Mouse (Mus musculus): ENCODE results near the gene Sptbn4.

Sptbn4 gene

GRCm38 (mm10) chr7:27428002-27428401 is 19.5 kb downstream of the Sptbn4 start:
- no peak for DNase-seq

DNA sequence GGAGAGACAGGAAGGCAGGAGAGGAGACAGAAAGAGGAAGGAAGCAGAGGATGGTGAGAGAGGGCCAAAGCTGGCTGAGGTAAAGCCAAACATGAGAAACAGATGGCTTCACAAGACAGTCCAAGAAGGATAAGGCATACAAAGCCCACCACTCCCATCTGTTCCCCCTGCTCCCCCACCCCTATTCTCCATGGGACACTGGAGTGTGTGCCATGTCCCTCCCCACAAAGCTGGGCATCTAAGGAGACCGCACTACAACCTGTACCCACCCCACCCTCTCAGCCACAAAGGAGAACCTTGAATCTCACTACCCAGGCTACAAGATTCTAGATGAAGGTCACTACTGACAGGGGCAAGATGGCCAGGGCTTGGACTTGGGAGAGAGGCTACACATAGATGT is 20.1 kb downstream of the Sptbn4 start:
- DNase-seq, result no peak

DNA sequence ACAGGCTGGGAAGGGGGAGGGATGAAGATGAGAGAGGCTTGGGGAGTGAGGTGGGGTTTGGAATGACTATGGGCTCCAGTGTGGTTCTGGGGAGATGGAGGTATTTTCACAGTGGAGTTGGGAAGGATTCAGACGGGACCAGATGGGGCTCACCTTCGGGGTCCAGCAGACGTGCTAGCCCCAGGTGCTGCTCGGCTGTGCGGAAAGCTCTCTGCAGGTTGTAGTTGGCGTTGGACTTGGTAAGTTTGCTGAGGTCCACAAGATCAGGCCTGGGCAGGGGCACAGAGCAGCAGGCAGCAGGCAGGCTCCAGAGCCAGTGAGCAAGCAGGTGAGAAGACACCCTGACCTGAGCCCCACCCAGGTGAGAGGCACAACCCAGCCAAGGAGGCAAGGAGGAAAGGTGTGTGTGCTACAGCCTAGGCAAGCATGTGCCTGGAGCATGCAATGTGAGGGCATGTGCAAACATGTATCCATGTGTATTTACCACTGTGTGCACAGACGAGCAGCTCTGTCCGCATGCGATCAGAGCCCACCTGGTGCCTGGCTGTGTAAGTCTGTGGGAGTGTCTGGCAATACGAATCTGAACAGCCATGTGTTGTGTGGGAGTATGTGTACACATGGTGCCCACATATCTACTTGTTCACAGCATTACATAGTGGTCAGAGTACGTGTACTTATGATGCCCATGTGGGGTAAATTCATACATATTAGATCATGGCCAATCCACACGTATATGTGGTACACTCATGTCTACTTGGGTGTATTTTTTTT is 23.7 kb downstream of the Sptbn4 start:
- no peak for DNase-seq

- no peak for DNase-seq
Observed at GRCm38 (mm10) chr7:27419101-27419500, 28.4 kb downstream of the Sptbn4 start.

DNA sequence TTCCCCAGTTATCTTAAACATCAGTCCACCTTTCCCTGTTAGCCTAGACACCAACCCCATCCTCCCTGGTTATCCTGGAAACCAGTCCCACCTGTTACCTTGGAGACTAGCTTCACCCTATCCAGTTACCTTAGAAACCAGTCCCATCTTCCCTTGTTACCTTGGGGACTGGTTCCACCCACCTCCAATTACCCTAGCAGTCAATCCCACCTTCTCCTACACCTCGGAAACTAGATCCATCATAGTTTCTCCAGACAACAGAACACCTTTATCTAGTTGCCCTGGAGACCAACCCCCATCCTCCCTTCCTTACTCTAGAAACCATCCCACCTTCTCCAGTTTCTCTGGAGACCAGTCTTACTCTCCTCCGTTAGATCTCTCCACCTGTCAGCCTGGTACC is 30.3 kb downstream of the Sptbn4 start:
- no peak for DNase-seq

DNA sequence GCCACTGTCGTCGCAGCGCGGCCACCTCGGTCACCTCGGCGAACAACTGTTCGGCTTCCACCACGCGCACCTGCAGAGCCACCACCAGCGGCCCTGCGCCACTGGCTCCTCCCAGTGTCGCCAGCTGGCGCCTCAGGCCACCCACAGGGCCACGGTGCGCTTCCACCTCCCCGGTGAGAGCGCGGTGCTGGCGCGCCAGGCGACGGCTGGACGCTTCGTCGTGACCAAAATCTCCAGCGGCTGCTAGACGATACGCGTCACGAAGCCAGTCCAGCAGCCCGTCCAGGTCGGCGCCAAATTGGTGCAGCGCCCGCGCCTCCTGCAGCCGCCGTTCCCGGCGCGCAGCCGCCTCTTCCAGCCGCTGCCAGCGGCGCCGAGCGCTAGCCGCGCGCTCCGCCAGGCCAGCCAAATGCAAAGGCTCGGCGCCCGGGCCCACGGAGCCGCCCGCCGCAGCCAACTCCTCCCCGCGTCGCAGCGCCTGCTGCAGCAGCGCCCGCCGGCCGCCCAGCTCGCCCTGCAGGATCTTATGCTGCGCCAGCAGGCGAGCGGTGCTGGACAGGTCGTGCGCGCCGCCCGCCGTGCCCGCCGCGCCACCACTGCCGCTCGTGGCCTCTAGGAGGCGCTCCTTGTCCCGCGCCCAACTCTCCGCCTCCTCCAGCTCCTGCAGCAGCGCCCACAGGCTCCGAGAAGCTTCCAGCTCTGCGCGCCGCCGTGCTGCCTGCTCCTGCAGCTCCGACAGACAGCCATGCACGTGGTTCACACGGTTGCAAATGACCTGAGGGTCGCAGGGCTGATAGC is 38.9 kb downstream of the Sptbn4 start:
- peak; percentile 85 for DNase-seq

DNA sequence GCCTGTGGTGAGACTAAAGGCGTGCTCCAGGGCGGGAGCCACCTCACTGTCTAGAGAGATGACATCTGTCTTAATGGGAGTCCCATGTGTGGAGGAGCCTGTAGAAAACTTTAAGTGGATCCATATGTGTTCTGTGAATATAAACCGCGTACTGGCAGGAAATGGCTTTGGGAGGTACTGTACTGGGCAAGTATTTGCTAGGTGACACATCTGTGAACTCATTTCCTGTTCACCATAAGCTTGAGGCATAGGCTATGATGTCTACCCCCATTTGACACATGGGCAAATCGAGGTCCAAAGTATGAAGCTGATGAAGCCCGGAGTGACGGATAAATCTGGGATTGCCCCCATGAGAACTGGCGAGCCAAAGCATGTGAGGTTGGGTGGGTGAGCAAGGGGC is 39.7 kb downstream of the Sptbn4 start:
- no peak for DNase-seq

DNA sequence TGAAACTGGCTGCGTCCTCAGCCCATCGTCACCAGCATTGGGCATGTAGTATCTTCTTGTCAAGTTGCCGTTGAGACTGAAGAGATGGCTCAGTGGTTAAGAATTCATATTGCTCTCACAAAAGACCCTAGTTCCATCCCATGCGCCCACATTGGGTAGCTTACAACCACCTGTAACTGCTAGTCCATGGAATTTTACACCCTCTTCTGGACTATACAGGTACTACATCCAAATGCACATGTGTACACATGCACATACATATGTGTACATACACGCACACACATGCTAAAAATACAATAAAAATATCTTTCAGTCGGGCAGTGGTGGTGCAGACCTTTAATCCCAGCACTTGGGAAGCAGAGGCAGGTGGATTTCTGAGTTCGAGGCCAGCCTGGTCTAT is 41.0 kb downstream of the Sptbn4 start:
- DNase-seq, result no peak

DNA sequence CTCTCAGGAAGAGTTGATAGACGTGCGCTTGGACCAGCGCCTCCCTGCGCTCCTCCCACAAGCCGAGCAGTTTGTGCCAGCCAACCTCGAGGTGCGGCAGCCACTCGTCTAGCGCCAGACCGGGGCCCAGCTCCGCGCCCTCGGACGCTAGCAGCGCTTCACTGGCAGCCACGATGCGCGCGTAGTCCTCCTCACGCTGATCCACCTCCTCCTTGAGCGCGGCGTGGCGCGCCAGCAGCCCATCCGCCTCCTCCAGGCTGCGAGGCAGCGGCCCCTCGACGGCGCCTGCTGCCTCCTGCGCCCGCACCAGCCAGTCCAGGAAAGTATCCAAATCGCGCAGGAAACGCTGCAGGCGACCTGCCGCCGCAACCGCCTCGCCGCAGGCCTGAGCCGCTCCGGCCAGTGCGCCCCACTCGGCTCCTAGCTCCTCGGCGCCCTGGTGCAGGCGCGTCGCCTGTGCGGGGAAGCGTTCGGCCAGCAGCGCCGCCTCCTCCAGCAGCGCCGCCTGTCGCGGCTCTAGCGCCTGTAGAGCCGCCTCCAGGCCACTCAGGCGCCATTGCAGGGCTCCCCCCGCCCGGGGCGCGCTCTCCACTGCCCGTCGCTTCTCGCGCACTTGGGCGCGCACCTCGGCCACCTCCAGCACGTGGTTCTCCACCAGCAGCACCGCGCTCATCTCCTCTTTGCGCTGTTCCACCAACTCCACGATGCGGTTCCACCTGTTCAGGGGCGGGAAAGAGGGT is 43.1 kb downstream of the Sptbn4 start:
- DNase-seq, result peak; percentile 42

GRCm38 (mm10) chr7:27402675-27403074 is 44.8 kb downstream of the Sptbn4 start:
- peak; percentile 73 for DNase-seq

DNA sequence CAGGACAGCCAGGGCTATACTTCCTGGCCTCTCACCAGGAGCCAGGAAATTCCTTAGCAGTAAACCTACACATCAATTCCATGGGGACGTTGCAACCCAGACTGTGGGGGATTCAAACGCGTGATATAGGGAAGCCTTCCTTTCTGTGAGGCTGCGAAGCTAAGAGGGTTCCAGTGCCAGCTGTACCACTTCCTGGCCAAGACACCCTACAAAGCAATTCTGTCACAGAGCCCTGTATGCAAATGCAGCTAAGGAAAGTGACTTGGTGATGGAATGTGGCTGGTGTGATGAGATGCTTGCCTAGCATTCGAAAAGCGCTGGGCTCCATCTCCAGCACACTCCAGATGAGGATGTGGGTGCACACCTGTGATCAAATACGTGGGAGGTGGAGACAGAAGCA is 46.9 kb downstream of the Sptbn4 start:
- no peak for DNase-seq

GRCm38 (mm10) chr7:27397048-27397949 is 50.2 kb downstream of the Sptbn4 start:
- DNase-seq, result peak; percentile 78

DNA sequence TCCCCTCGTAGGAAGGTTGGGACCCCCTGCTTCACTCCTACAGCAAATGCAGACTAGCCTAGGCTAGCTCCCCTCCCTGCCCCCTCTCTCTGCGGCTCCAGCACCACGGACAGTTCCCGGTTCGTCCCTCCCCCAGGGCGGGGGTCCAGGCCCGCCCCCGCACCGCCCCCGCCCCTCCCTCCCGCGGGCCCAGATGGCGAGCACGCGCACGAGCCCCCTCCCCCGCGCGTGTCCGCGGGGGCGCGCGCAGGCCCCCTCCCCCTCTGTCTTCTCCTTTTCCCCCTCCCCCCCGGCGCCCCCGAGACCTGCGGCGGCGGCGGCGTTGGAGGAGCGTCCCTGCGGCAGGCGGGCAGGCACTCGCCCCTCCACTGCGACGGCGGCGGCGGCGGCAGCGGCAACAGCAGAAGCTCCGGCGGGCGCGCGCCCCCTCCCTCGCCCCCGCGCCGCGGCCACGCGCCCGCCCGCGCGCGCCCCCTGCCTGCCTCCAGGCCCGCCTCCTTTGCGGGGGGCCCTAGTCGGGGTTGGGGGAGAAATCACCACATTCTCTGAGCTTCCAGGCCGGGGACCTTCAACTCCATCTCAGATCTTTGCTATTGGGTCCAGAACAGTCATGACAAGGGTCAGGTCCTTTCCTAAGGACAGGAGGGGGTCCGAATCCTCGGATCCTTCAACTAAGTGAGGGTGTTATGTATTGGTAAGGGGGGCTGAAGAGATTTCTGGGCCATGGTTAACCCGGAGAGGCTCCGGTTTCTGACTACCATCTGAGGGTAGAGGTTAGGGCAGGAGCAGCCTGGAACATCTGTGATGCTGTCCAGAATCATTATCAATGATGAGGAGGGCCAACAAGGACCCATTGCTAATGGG is 51.1 kb downstream of the Sptbn4 start:
- DNase-seq, result peak; percentile 73

DNA sequence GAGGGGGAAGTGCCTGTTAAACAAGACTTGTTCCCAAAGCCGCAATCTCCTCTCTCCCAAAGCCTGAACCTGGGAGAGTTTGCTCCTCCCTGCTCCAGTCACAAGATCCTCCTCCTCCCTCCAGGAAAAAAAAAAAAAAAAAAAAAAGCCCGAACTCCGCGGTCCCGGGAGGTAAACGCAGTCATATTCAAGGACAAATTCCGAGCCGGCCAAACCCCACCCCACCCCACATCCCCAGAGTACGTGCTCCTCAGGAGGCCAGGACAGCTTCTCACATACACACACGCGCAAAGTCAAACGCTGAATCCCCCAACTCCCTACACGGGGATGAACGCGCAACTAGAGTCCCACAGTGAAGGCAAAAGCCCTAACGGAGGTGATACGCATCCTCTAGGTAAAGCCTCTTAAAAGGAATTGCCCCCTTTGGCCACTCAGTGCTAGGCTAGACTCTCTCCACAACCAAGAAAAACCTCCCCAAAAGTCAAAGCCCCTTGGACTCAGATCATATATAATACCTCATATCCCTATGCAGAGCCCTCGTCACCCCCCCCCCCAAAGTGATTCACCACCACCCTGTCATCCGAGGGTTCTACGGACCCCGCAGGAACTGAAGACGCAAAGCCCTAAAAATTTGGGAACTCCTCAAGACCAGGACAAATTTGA is 51.8 kb downstream of the Sptbn4 start:
- DNase-seq, result no peak

GRCm38 (mm10) chr7:27391416-27391815 is 56.1 kb downstream of the Sptbn4 start:
- DNase-seq, result no peak

DNA sequence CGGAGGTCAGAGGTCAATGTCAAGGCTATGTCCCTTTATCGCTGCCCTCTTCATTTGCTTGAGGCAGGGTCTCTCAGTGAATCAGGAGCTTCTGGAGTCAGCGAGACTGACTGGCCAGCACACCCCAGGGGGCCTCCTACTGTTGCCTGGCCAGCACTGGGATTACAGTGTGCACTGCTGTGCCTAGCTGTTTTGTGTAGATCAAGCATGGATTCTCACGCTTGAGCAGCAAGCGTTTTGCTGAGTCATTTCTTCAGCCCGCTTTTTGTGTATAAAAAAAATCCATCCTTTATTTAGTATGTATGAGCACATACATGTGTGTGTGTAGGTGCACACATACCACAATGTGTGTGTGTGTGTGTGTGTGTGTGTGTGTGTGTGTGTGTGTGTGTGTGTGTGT is 58.3 kb downstream of the Sptbn4 start:
- no peak for DNase-seq

DNA sequence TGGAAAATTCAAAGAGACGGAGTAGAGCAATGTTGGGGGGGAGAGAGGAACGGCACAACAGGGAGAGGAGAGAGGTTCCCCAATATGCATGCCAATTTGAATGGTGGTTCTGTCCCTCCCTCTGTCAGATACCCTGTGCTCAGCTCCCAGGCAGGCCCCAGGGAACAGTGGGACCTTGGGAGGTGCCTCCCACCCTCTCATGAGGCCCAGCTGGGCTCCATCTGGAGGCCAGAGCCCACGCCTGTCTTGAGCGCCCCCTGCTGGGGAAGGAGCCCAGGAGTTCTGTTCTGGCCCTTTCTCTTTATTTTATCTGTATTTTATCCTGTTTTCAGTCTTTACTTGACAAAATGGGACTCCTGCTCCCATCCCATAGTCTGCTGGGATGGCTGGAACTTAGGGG is 62.8 kb downstream of the Sptbn4 start:
- DNase-seq, result peak; percentile 81

DNA sequence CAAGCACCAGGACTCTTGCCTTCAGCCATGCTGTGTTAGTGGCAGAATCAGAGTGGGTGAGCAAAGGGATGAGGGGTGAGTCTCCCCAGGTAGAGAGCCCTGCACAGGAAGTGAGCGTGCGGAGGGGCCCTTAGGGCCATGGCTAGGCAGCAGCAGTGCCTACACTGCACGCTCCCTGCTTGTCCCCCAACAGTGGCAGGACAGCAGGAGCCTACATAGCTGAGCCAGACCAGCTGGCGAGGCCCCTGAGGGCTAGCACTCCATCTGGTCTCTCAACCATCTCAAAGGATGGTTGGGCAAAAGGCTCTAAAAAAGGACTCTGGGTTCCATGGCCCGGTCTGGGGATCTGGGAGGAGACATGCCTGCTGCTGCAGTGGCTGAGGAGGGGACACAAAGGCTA is 63.4 kb downstream of the Sptbn4 start:
- DNase-seq, result no peak

GRCm38 (mm10) chr7:27383233-27383632 is 64.3 kb downstream of the Sptbn4 start:
- no peak for DNase-seq

GRCm38 (mm10) chr7:27381560-27381959 is 65.9 kb downstream of the Sptbn4 start:
- DNase-seq, result no peak

DNA sequence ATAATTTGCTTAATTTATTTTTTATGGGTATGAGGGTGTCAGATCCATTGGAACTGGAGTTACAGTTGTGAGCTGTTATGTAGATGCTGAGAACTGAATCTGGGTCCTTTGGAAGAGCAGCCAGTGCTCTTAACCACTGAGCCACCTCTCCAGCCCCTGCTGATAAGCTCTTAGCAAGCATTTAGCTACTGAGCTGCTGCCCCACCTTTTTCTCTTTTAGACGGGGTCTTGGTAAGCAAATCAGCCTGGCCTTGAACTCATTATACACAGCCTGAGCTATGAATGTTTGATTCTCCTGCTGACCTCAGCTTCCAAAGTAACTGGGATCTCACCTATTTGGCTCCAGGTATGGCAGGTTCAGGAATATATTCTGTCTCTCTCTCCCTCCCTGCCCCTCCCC is 66.5 kb downstream of the Sptbn4 start:
- no peak for DNase-seq
